Mouse (Mus musculus) hindbrain, embryonic 13.5 days (tissue): ENCODE measurements around the gene Plxna3. TPM values are rescaled to one million over a fixed set of nuclear protein-coding genes. Genes with fewer than 3 reads are reported as not detected.
A peak's percentile ranks its signal among the peaks of the same experiment; 100 is the strongest.
"Not testable (repeated sequence)": the region's sequence is repeated elsewhere in the genome, so short reads cannot be mapped to it uniquely, and the experiment has no call there.

Source experiments
- ATAC-seq: fragments of 200-750 bp; cut with Nextera tagmentation; 2 replicates; pipeline ENCODE4 v1.8.0; 2017; ENCODE audit warnings: moderate TSS enrichment; ENCODE audit not compliant: low FRiP score
- H3K27ac ChIP-seq: fragments of 300-500 bp; sonication (generic); 2 replicates; pipeline ENCODE4 v1.5.1; 2015; ENCODE audit warnings: inconsistent platforms, mild to moderate bottlenecking, moderate library complexity
- H3K27me3 ChIP-seq: fragments of 300-500 bp; sonication (generic); 2 replicates; pipeline ENCODE4 v1.6.1; 2015; ENCODE audit warnings: mild to moderate bottlenecking, inconsistent platforms
- H3K36me3 ChIP-seq: fragments of 300-500 bp; sonication (generic); 2 replicates; pipeline ENCODE4 v1.6.1; 2015; ENCODE audit warnings: mild to moderate bottlenecking, inconsistent platforms
- H3K4me1 ChIP-seq: fragments of 300-500 bp; sonication (generic); replicated peaks from 2 replicates; pipeline ENCODE4 v1.6.1; 2015; ENCODE audit warnings: inconsistent platforms
- H3K4me2 ChIP-seq: fragments of 300-500 bp; sonication (generic); 2 replicates; pipeline ENCODE4 v1.6.1; 2015; ENCODE audit warnings: inconsistent platforms, mild to moderate bottlenecking, moderate library complexity
- H3K4me3 ChIP-seq: fragments of 300-500 bp; sonication (generic); 2 replicates; pipeline ENCODE4 v1.5.1; 2015; ENCODE audit warnings: mild to moderate bottlenecking, inconsistent platforms
- H3K9ac ChIP-seq: fragments of 300-500 bp; sonication (generic); 2 replicates; pipeline ENCODE4 v1.6.1; 2015; ENCODE audit warnings: mild to moderate bottlenecking, inconsistent platforms
- H3K9me3 ChIP-seq: fragments of 300-500 bp; sonication (generic); 2 replicates; pipeline ENCODE4 v1.6.1; 2016; ENCODE audit warnings: inconsistent platforms
- WGBS: fragments of 180-500 bp; shearing (Covaris S2); methylation state at CpG from one replicate; pipeline ENCODE4 v1.1.7; 2015; 5-methylcytosine and 5-hydroxymethylcytosine counted together
- polyA plus RNA-seq: library from polyadenylated mRNA; unstranded; fragments of >200 nt; fragmentation: Nextera tagmentation; extraction: Ambion mirVana; gene quantifications from 2 replicates; pipeline ENCODE4 v1.2.1, GENCODE M21; 2015

The Plxna3 gene
- polyA plus RNA-seq, 1 experiment from 2014 or later, result 51.1 TPM

GRCm38 (mm10) chrX:74312540-74313464 lies 16.1 kb upstream of the Plxna3 start, which contains the start of gene Fam50a:
Gene Fam50a, plus strand, starts transcription at chrX:74313033.
- peak within 1 kb of the TSS; percentile 78 for H3K9ac ChIP-seq
- H3K36me3 ChIP-seq, result peaks cover 28% of the 10 kb centered on the region
- no peaks in the 10 kb centered on the region for H3K27me3 ChIP-seq
- ATAC-seq, result peak; percentile 96
- peak within 1 kb of the TSS; percentile 66 for H3K4me2 ChIP-seq
- no peaks in the 10 kb centered on the region for H3K9me3 ChIP-seq
- 19% methylated on average over 59 of the region's 59 CpGs for WGBS
- H3K4me3 ChIP-seq, result peak within 1 kb of the TSS; percentile 57
- H3K4me1 ChIP-seq, result peaks cover 35% of the 10 kb centered on the region
- peak within 1 kb of the TSS; percentile 92 for H3K27ac ChIP-seq

GRCm38 (mm10) chrX:74329215-74329671 lies 377 bp downstream of the Plxna3 start:
- Histone ChIP-seq H3K9me3 (no peaks in the 10 kb centered on the region), H3K9ac (peak overlapping the region; percentile 80), H3K27me3 (no peaks in the 10 kb centered on the region), H3K4me3 (peak overlapping the region; percentile 58), H3K36me3 (peaks cover 24% of the 10 kb centered on the region), H3K4me2 (peak overlapping the region; percentile 73), H3K4me1 (peaks cover 45% of the 10 kb centered on the region), H3K27ac (peak overlapping the region; percentile 88)
- 14% methylated on average over 10 of the region's 10 CpGs for WGBS
- peak; percentile 52 for ATAC-seq

DNA sequence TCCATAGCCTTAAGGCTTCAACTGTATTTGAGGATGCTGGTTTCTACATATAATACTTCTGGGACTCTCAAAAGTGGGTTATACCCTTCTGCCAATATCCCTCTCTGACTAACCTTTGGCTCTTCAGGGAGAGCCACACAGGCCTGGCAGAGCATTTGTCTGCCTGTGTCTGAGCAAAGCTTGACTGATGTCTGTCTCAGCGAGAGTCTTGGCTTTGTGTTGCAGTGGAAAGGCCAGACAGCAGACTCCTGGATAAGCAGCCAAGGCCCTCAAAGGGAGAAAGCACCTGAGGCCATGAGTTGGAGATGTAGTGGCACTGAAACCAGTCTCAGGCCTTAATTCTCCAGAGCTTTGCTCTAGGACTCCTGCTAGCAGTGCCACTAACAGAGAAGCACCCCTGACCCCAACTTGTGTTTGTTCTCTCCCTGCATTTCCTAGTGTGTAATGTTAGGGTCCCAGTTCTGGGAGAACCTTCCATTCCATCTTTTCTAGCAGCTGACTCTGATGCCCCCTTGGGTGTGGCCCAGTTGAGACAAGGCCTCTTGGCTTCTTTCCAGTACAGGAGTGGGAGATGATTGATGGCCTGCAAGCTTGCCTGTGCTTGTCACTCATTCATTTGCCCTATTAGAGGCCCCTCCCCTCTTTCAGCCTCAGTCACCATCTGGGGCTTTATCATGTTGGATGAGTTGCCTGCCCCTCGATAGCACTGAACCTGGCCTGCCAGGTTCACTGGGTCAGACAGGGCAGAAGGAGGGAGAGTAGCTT lies 1.5 kb downstream of the Plxna3 start:
- 26% methylated on average over 1 of the region's 2 CpGs for WGBS
- ATAC-seq, result no peak

GRCm38 (mm10) chrX:74352645-74353466 lies 24.0 kb downstream of the Plxna3 start:
- Histone ChIP-seq H3K27me3 (no peaks in the 10 kb centered on the region), H3K36me3 (no peaks in the 10 kb centered on the region), H3K4me3 (peak overlapping the region; percentile 45), H3K4me2 (peak overlapping the region; percentile 59), H3K9ac (peak overlapping the region; percentile 69), H3K27ac (peak overlapping the region; percentile 79), H3K9me3 (no peaks in the 10 kb centered on the region), H3K4me1 (0 out of 2 replicates have a peak, but pooled peaks cover 4% of the 10 kb centered on the region)
- peak; percentile 83 for ATAC-seq
- 19% methylated on average over 13 of the region's 13 CpGs for WGBS

More for the DNA sequence above, 1.5 kb downstream of the Plxna3 start:
- Histone ChIP-seq H3K27me3 (no peaks in the 10 kb centered on the region), H3K27ac (peak overlapping the region; percentile 88), H3K36me3 (peaks cover 34% of the 10 kb centered on the region), H3K4me2 (peak overlapping the region; percentile 73), H3K4me3 (peak overlapping the region; percentile 58), H3K9ac (peak overlapping the region; percentile 80), H3K9me3 (no peaks in the 10 kb centered on the region), H3K4me1 (peaks cover 50% of the 10 kb centered on the region)

- Histone ChIP-seq H3K9ac (peak within 1 kb of the TSS; percentile 69), H3K27ac (peak within 1 kb of the TSS; percentile 79), H3K4me3 (peak within 1 kb of the TSS; percentile 45), H3K9me3 (no peaks in the 10 kb centered on the region), H3K36me3 (no peaks in the 10 kb centered on the region), H3K4me2 (peak within 1 kb of the TSS; percentile 59), H3K4me1 (0 out of 2 replicates have a peak, but pooled peaks cover 4% of the 10 kb centered on the region), H3K27me3 (no peaks in the 10 kb centered on the region)
- ATAC-seq, result peak; percentile 88
- WGBS, result 30% methylated on average over 16 of the region's 22 CpGs
These were observed 24.6 kb downstream of the Plxna3 start, which contains the start of gene Lage3 for GRCm38 (mm10) chrX:74353467-74353770. Gene Lage3, minus strand, starts transcription at chrX:74353618.

DNA sequence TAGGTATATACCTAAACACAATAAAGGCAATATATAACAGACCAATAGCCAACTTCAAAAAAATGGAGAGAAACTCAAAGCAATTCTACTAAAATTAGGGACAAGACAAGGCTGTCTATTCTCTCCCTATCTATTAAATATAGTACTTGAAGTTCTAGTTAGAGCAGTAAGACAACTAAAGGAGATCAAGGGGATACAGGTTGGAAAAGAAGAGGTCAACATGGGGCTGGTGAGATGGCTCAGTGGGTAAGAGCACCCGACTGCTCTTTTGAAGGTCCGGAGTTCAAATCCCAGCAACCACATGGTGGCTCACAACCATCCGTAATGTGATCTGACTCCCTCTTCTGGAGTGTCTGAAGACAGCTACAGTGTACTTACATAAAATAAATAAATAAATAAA lies 28.2 kb downstream of the Plxna3 start:
- H3K9ac ChIP-seq, H3K27ac ChIP-seq, H3K9me3 ChIP-seq, H3K4me1 ChIP-seq, H3K4me2 ChIP-seq, ATAC-seq, H3K4me3 ChIP-seq, H3K36me3 ChIP-seq, H3K27me3 ChIP-seq: not testable (repeated sequence)
- WGBS, result 84% methylated on average over 3 of the region's 3 CpGs

- H3K4me2 ChIP-seq, result no peak overlapping the region
- no peaks in the 10 kb centered on the region for H3K4me1 ChIP-seq
- no peak overlapping the region for H3K4me3 ChIP-seq
- no peaks in the 10 kb centered on the region for H3K9me3 ChIP-seq
- no peak overlapping the region for H3K27ac ChIP-seq
- no peaks in the 10 kb centered on the region for H3K36me3 ChIP-seq
- 59% methylated on average over 11 of the region's 11 CpGs for WGBS
- ATAC-seq, result no peak
- no peaks in the 10 kb centered on the region for H3K27me3 ChIP-seq
- no peak overlapping the region for H3K9ac ChIP-seq
These were observed 30.3 kb downstream of the Plxna3 start for GRCm38 (mm10) chrX:74359171-74359570.

DNA sequence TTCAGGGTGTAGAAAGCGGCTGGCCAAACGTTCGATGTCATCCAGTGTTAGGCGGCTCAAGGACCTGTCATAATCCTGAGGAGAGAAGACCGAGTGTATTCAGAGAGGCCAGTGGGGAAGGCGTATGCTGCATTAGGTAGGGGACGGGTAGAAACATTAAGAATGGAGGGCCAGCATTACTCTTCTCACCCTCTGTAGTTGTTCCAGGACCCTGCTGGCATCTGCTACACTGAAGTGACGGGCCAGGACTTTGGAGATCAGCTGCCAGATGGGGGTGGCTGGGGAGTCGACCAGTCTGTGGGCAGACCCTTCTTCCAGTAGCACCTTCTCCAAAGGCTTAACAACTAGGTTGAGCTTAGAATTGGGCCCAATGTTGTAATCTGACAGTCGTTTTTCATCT lies 38.6 kb downstream of the Plxna3 start:
- H3K4me3 ChIP-seq, result peak overlapping the region; percentile 59
- 68% methylated on average over 10 of the region's 10 CpGs for WGBS
- H3K9ac ChIP-seq, result peak overlapping the region; percentile 82
- peaks cover 19% of the 10 kb centered on the region for H3K4me1 ChIP-seq
- no peaks in the 10 kb centered on the region for H3K27me3 ChIP-seq
- peak overlapping the region; percentile 80; the same call in 1 of the 2 replicates for H3K27ac ChIP-seq
- no peaks in the 10 kb centered on the region for H3K36me3 ChIP-seq
- H3K4me2 ChIP-seq, result peak overlapping the region; percentile 65
- no peaks in the 10 kb centered on the region for H3K9me3 ChIP-seq
- 0 out of 2 replicates have a peak, but pooled peaks have one; percentile 6 for ATAC-seq

DNA sequence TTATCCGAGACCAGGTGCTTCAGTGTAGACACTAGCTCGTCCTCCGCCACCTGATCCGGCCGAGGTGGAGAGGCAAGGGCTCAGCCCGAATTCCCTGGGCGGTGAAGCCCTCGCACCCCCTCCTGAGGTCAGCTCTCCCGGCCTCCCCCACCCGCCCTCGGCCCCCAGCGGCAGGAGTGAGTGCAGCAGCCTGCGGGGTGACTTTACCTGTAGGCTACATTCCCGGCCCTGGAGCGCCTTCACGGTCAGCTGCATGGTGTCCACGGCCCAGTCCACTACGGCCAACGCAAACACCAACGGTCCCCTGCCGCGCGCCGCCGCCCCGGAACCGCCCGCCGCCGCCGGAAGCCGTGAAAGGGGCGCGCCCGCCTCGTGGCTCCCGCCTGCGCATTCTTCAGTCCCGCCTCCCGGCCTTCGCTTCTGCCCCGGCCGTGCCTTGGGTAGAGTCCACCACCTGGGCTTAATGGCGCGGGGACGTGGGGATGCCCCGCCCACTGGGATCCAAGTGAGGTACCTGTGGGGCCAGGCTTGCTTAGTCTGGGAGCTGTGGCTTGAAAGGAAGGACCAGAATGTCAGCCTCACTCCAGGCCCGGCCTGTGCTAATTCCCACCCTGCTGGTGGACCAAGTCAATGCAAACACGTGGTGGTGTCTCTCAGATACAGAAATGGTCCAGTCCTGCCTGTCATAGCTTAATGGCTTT lies 39.5 kb downstream of the Plxna3 start:
- Histone ChIP-seq H3K4me2 (peak overlapping the region; percentile 65), H3K27ac (peak overlapping the region; percentile 80), H3K27me3 (no peaks in the 10 kb centered on the region), H3K36me3 (no peaks in the 10 kb centered on the region), H3K4me1 (peaks cover 21% of the 10 kb centered on the region), H3K9me3 (no peaks in the 10 kb centered on the region), H3K4me3 (peak overlapping the region; percentile 59), H3K9ac (peak overlapping the region; percentile 82)
- 15% methylated on average over 25 of the region's 49 CpGs for whole genome bisulfite sequencing
- peak; percentile 78 for ATAC-seq

DNA sequence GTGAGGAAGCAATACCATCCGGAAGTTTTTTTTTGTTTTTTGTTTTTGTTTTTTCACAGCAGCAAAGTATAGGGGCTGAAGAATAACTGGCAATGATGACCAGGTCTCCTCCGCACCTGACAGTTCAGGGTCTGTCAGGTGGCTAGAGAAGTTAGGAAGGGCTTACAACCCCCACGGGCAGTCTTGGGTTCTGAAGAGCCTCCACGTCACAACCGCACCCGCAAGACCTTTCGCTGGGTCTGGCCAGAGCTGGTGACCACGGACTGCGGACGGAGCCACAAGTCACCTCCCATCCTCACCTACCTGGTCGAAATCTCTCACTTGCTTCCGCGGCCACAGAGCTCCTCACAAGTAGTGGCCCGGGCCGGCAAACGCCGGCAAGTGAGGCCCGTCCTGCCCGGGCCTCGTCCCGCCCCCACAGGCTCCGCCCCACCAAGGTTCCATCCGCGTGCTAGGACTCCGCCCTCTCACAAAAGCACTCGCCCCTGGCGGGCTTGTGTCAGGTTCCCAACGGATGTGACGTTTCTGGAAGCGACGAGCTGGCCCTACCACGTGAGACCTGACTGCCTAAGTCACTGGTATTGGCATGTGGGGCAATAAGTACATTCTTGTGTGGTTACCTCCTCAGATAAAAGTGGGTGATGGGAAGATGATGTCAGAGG lies 44.2 kb downstream of the Plxna3 start, which contains the start of the genes Ubl4a and Slc10a3:
Gene Ubl4a (minus strand): TSS at position 331 of the 662 bp plus-strand sequence.
Gene Slc10a3 (minus strand): TSS at position 462 of the 662 bp plus-strand sequence.
- Histone ChIP-seq H3K36me3 (no peaks in the 10 kb centered on the region), H3K27me3 (no peaks in the 10 kb centered on the region), H3K9me3 (no peaks in the 10 kb centered on the region), H3K4me3 (peak within 1 kb of the TSS; percentile 43), H3K27ac (no peak within 1 kb of the TSS), H3K9ac (peak within 1 kb of the TSS; percentile 65), H3K4me2 (peak within 1 kb of the TSS; percentile 62), H3K4me1 (peaks cover 9% of the 10 kb centered on the region; the same call in 1 of the 2 replicates)
- WGBS, result 20% methylated on average over 32 of the region's 32 CpGs
- peak; percentile 92 for ATAC-seq
